Mouse (Mus musculus) ES-Bruce4 (cell line): Measurements from ENCODE around the gene Pde8a. TPM values are rescaled to one million over a fixed set of nuclear protein-coding genes. Genes with fewer than 3 reads are reported as not detected.

Experiments used
- H3K27ac ChIP-seq: 2 replicates; pipeline ENCODE4 v1.5.1; 2012; ENCODE audit warnings: low read length, inconsistent platforms; ENCODE audit not compliant: insufficient read depth
- H3K27me3 ChIP-seq: 2 replicates; pipeline ENCODE4 v1.6.1; 2012; ENCODE audit warnings: mild to moderate bottlenecking, low read length, inconsistent platforms; ENCODE audit not compliant: control insufficient read depth, poor library complexity, insufficient read depth, severe bottlenecking
- H3K36me3 ChIP-seq: 2 replicates; pipeline ENCODE4 v1.6.1; 2012; ENCODE audit warnings: inconsistent platforms, mild to moderate bottlenecking, low read length, moderate library complexity; ENCODE audit not compliant: control insufficient read depth, poor library complexity, insufficient read depth, severe bottlenecking
- H3K4me1 ChIP-seq: one replicate; pipeline ENCODE4 v1.8.1; 2011; ENCODE audit warnings: low read length; ENCODE audit not compliant: control insufficient read depth, insufficient read depth
- H3K4me3 ChIP-seq: 2 replicates; pipeline ENCODE4 v1.5.1; 2011; ENCODE audit warnings: low read depth, mild to moderate bottlenecking, low read length
- H3K9ac ChIP-seq: 2 replicates; pipeline ENCODE4 v1.6.1; 2012; ENCODE audit warnings: low read depth, mild to moderate bottlenecking, inconsistent platforms; ENCODE audit not compliant: poor library complexity, severe bottlenecking
- H3K9me3 ChIP-seq: replicated peaks from 2 replicates; pipeline ENCODE4 v1.6.1; 2012; ENCODE audit warnings: mild to moderate bottlenecking, low read length, inconsistent platforms; ENCODE audit not compliant: control insufficient read depth, poor library complexity, insufficient read depth, severe bottlenecking
- CTCF ChIP-seq: IDR thresholded peaks from one replicate; pipeline ENCODE4 v1.8.1; 2011; ENCODE audit warnings: low read depth, low read length
- EP300 ChIP-seq: IDR thresholded peaks from 2 replicates; pipeline ENCODE4 v1.6.1; 2011; ENCODE audit warnings: low read depth, low read length; ENCODE audit not compliant: insufficient read depth
- POLR2A ChIP-seq: IDR thresholded peaks from one replicate; pipeline ENCODE4 v1.8.1; 2011; ENCODE audit warnings: low read length; ENCODE audit not compliant: insufficient read depth
- polyA plus RNA-seq: library from polyadenylated mRNA; stranded (reverse); fragments of >200 nt; gene quantifications from 2 replicates; pipeline ENCODE4 v1.2.4, GENCODE M21; 2011; ENCODE audit warnings: low read depth; ENCODE audit not compliant: missing spikeins, insufficient read depth, insufficient read length

The Pde8a gene
- polyA plus RNA-seq, 1 experiment, result 7.4 TPM

- Histone ChIP-seq H3K9ac (no peak overlapping the region), H3K27ac (0 out of 2 replicates have a peak overlapping the region, but pooled peaks have one; percentile 2), H3K9me3 (no peaks in the 10 kb centered on the region), H3K27me3 (no peaks in the 10 kb centered on the region), H3K4me1 (peaks cover 4% of the 10 kb centered on the region), H3K36me3 (peaks cover 14% of the 10 kb centered on the region), H3K4me3 (peak overlapping the region; percentile 8; the same call in 1 of the 2 replicates)
- TF ChIP-seq CTCF, result no peak
- TF ChIP-seq EP300, result 0 out of 2 replicates have a peak, but pooled peaks have one; percentile 37
These were observed 122.5 kb downstream of the Pde8a start for GRCm38 (mm10) chr7:81335705-81336431.

- no peaks in the 10 kb centered on the region for H3K27me3 ChIP-seq
- H3K4me1 ChIP-seq, result peaks cover 4% of the 10 kb centered on the region
- no peak overlapping the region for H3K9ac ChIP-seq
- H3K27ac ChIP-seq, result 0 out of 2 replicates have a peak overlapping the region, but pooled peaks have one; percentile 2
- peaks cover 20% of the 10 kb centered on the region for H3K36me3 ChIP-seq
- peak overlapping the region; percentile 8; the same call in 1 of the 2 replicates for H3K4me3 ChIP-seq
- H3K9me3 ChIP-seq, result no peaks in the 10 kb centered on the region
- TF ChIP-seq CTCF (peak; percentile 74), POLR2A (no peak)
These were observed 123.0 kb downstream of the Pde8a start for GRCm38 (mm10) chr7:81336432-81336786.

- peaks cover 4% of the 10 kb centered on the region for H3K4me1 ChIP-seq
- H3K9ac ChIP-seq, result no peak overlapping the region
- TF ChIP-seq POLR2A, result no peak
- TF ChIP-seq EP300, result no peak
- no peak for TF ChIP-seq CTCF
- H3K27ac ChIP-seq, result no peak overlapping the region
- H3K9me3 ChIP-seq, result no peaks in the 10 kb centered on the region
- H3K36me3 ChIP-seq, result peaks cover 28% of the 10 kb centered on the region
- H3K4me3 ChIP-seq, result 0 out of 2 replicates have a peak overlapping the region, but pooled peaks have one; percentile 0
- H3K27me3 ChIP-seq, result no peaks in the 10 kb centered on the region
These were observed 124.6 kb downstream of the Pde8a start for GRCm38 (mm10) chr7:81337785-81338521.

- Histone ChIP-seq H3K4me3 (no peak overlapping the region), H3K36me3 (peaks cover 32% of the 10 kb centered on the region), H3K9ac (no peak overlapping the region), H3K27me3 (no peaks in the 10 kb centered on the region), H3K9me3 (no peaks in the 10 kb centered on the region), H3K27ac (peak overlapping the region; percentile 41), H3K4me1 (peaks cover 4% of the 10 kb centered on the region)
- TF ChIP-seq CTCF (no peak), POLR2A (no peak), EP300 (no peak)
These were observed 125.1 kb downstream of the Pde8a start for GRCm38 (mm10) chr7:81338522-81338873.

GRCm38 (mm10) chr7:81339783-81340182, 126.4 kb downstream of the Pde8a start:
- Histone ChIP-seq H3K36me3 (peaks cover 43% of the 10 kb centered on the region), H3K9ac (no peak overlapping the region), H3K4me3 (no peak overlapping the region), H3K27me3 (no peaks in the 10 kb centered on the region), H3K9me3 (no peaks in the 10 kb centered on the region), H3K27ac (no peak overlapping the region), H3K4me1 (peaks cover 4% of the 10 kb centered on the region)
- TF ChIP-seq POLR2A (no peak), EP300 (no peak), CTCF (peak; percentile 91)

- peaks cover 2% of the 10 kb centered on the region for H3K4me1 ChIP-seq
- H3K27ac ChIP-seq, result 0 out of 2 replicates have a peak overlapping the region, but pooled peaks have one; percentile 23
- no peaks in the 10 kb centered on the region for H3K27me3 ChIP-seq
- no peak overlapping the region for H3K4me3 ChIP-seq
- peak; percentile 3 for TF ChIP-seq CTCF
- TF ChIP-seq EP300, result no peak
- no peak overlapping the region for H3K9ac ChIP-seq
- H3K9me3 ChIP-seq, result no peaks in the 10 kb centered on the region
- peaks cover 43% of the 10 kb centered on the region for H3K36me3 ChIP-seq
These were observed 128.2 kb downstream of the Pde8a start for GRCm38 (mm10) chr7:81341563-81341962.
